Mouse (Mus musculus) fat pad, adult 2 months (tissue): Measurements from ENCODE around the gene Tmem125.
"Not testable (repeated sequence)": the region's sequence is repeated elsewhere in the genome, so short reads cannot be mapped to it uniquely, and the experiment has no call there.

Experiments used
- DNase-seq: peaks from one replicate; pipeline ENCODE4 v3.0.0-alpha.2; 2011; ENCODE audit warnings: low read depth, low spot score; ENCODE audit errors: extremely low read depth

Gene Tmem125

GRCm38 (mm10) chr4:118537801-118538200, 6.0 kb downstream of the Tmem125 start:
- no peak for DNase-seq

GRCm38 (mm10) chr4:118535610-118536009, 8.2 kb downstream of the Tmem125 start:
- no peak for DNase-seq

- DNase-seq: no peak
Measured at GRCm38 (mm10) chr4:118533605-118534004, 10.2 kb downstream of the Tmem125 start.

GRCm38 (mm10) chr4:118533156-118533555, 10.7 kb downstream of the Tmem125 start:
- no peak for DNase-seq

GRCm38 (mm10) chr4:118532663-118533062, 11.2 kb downstream of the Tmem125 start:
- no peak for DNase-seq

GRCm38 (mm10) chr4:118527720-118528119, 16.1 kb downstream of the Tmem125 start:
- no peak for DNase-seq

- no peak for DNase-seq
Measured at GRCm38 (mm10) chr4:118527335-118527681, 16.5 kb downstream of the Tmem125 start.

- DNase-seq: no peak
Measured at GRCm38 (mm10) chr4:118526408-118527334, 17.2 kb downstream of the Tmem125 start, which contains the start of gene 2610528J11Rik. TSS of gene 2610528J11Rik (plus strand) at chr4:118526999.

GRCm38 (mm10) chr4:118525779-118526178, 18.1 kb downstream of the Tmem125 start:
- no peak for DNase-seq

GRCm38 (mm10) chr4:118523976-118524375, 19.9 kb downstream of the Tmem125 start:
- DNase-seq: no peak

- no peak for DNase-seq
Measured at GRCm38 (mm10) chr4:118522248-118522647, 21.6 kb downstream of the Tmem125 start.

- no peak for DNase-seq
Measured at GRCm38 (mm10) chr4:118518208-118518607, 25.6 kb downstream of the Tmem125 start.

- no peak for DNase-seq
Measured at GRCm38 (mm10) chr4:118517497-118518146, 26.2 kb downstream of the Tmem125 start.

- DNase-seq: no peak
Measured at GRCm38 (mm10) chr4:118516699-118517496, 26.9 kb downstream of the Tmem125 start.

GRCm38 (mm10) chr4:118509050-118509449, 34.8 kb downstream of the Tmem125 start:
- DNase-seq: peak; percentile 66

- not testable (repeated sequence) for DNase-seq
Measured at GRCm38 (mm10) chr4:118507171-118507570, 36.7 kb downstream of the Tmem125 start.

- peak; percentile 50 for DNase-seq
Measured at GRCm38 (mm10) chr4:118505551-118505950, 38.3 kb downstream of the Tmem125 start.

- DNase-seq: no peak
Measured at GRCm38 (mm10) chr4:118500792-118501191, 43.1 kb downstream of the Tmem125 start.

- no peak for DNase-seq
Measured at GRCm38 (mm10) chr4:118500171-118500724, 43.6 kb downstream of the Tmem125 start.
